ENCODE assay signal across 12 mouse cellular contexts in genomic region chr6:126165591-126166155, GRCm38 (mm10). TPM values are rescaled to one million over a fixed set of nuclear protein-coding genes. Genes with fewer than 3 reads are reported as not detected.
A peak's percentile ranks its signal among the peaks of the same experiment; 100 is the strongest.
DNase-seq lines count a peak whose midpoint lies in the region; ATAC-seq and TF ChIP-seq lines count a peak whose summit lies in the region.
"Had no signal": no experiment of that assay in that cellular context is flagged by ENCODE, and none has a peak within 500 bp of the region (broad histone marks: within the 10 kb centered on the region; RNA-seq: fewer than 3 reads in every experiment).

No protein-coding gene starts in this region.

- H3K9ac ChIP-seq in kidney, embryonic 14.5 days (ENCODE audit: low read depth, low read length), result peak overlapping the region; percentile 49; the same call in 1 of the 2 replicates
- H3K9ac ChIP-seq in embryonic facial prominence, embryonic 11.5 days (replicated peaks; ENCODE audit: low read length), result peak overlapping the region; percentile 50
- H3K9ac ChIP-seq in heart, postnatal 0 days (replicated peaks; ENCODE audit: low read depth, low read length), result no peak overlapping the region
- no peak overlapping the region for H3K9ac ChIP-seq in liver, embryonic 13.5 days
- H3K9ac ChIP-seq: liver, embryonic 14.5 days had no signal

- peak overlapping the region; percentile 86 for H3K4me2 ChIP-seq in kidney, embryonic 14.5 days (replicated peaks; ENCODE audit: low read depth, low read length)
- H3K4me2 ChIP-seq in embryonic facial prominence, embryonic 11.5 days (ENCODE audit: low read depth, low read length), result peak overlapping the region; percentile 52
- H3K4me2 ChIP-seq in heart, postnatal 0 days (ENCODE audit: low read depth, low read length), result peak overlapping the region; percentile 67
- peak overlapping the region; percentile 32; the same call in 1 of the 2 replicates for H3K4me2 ChIP-seq in liver, embryonic 13.5 days

- peak overlapping the region; percentile 54 for H3K4me3 ChIP-seq in kidney, embryonic 14.5 days (ENCODE audit: low read length)
- H3K4me3 ChIP-seq in embryonic facial prominence, embryonic 11.5 days (ENCODE audit: low read depth, low read length), result peak overlapping the region; percentile 61
- H3K4me3 ChIP-seq in heart, postnatal 0 days (ENCODE audit: low read depth, low read length), result peak overlapping the region; percentile 30; the same call in 1 of the 2 replicates
- H3K4me3 ChIP-seq in liver, embryonic 13.5 days (replicated peaks), result no peak overlapping the region
- H3K4me3 ChIP-seq: erythroblast, embryonic 14.5 days had no signal

- no peak for DNase-seq in kidney, adult 9 months
- DNase-seq in embryonic facial prominence, embryonic 11.5 days (ENCODE audit: low spot score), result peak; percentile 44
- no peak for DNase-seq in heart, postnatal 0 days (ENCODE audit: low spot score)
- DNase-seq in liver, embryonic 13.5 days, result no peak
- DNase-seq in spleen, postnatal 4 days (ENCODE audit: low spot score in 2 of 2), result no peak
- DNase-seq in frontal cortex, adult 2 months (ENCODE audit: extremely low spot score in 1 of 2, low spot score in 1 of 2), result no peak
- DNase-seq: adrenal gland, postnatal 14 days had no signal

- H3K27ac ChIP-seq in kidney, embryonic 14.5 days (ENCODE audit: low read depth, low read length), result 0 out of 2 replicates have a peak overlapping the region, but pooled peaks have one; percentile 8
- H3K27ac ChIP-seq in embryonic facial prominence, embryonic 11.5 days (replicated peaks; ENCODE audit: low read depth, low read length), result peak overlapping the region; percentile 79
- no peak overlapping the region for H3K27ac ChIP-seq in heart, postnatal 0 days (ENCODE audit: low read depth)
- no peak overlapping the region for H3K27ac ChIP-seq in liver, embryonic 13.5 days
- H3K27ac ChIP-seq: liver, embryonic 14.5 days had no signal

- ATAC-seq in kidney, embryonic 14.5 days (ENCODE audit: low FRiP score, low TSS enrichment), result no peak
- ATAC-seq in embryonic facial prominence, embryonic 11.5 days (replicated peaks; ENCODE audit: insufficient number of reproducible peaks, low FRiP score, low TSS enrichment, low read depth), result no peak
- ATAC-seq in heart, postnatal 0 days (ENCODE audit: insufficient read depth, low read depth), result no peak
- ATAC-seq in liver, embryonic 13.5 days (ENCODE audit: low read depth), result no peak
- ATAC-seq in CD4-positive, CD25-positive, alpha-beta regulatory T cell, adult 4 months, result no peak
- ATAC-seq: inflammation-experienced regulatory T-cells, adult 6 months had no signal

- H3K4me1 ChIP-seq in kidney, embryonic 14.5 days (ENCODE audit: control insufficient read depth, insufficient read depth, low read length), result peaks cover 25% of the 10 kb centered on the region; the same call in 1 of the 2 replicates
- no peaks in the 10 kb centered on the region for H3K4me1 ChIP-seq in embryonic facial prominence, embryonic 11.5 days (ENCODE audit: control insufficient read depth, insufficient read depth, low read length)
- H3K4me1 ChIP-seq in heart, postnatal 0 days (ENCODE audit: control insufficient read depth, insufficient read depth), result peaks cover 31% of the 10 kb centered on the region
- no peaks in the 10 kb centered on the region for H3K4me1 ChIP-seq in liver, embryonic 13.5 days (replicated peaks)

- H3K27me3 ChIP-seq in kidney, embryonic 14.5 days (ENCODE audit: control insufficient read depth, insufficient read depth, low read length), result no peaks in the 10 kb centered on the region
- no peaks in the 10 kb centered on the region for H3K27me3 ChIP-seq in embryonic facial prominence, embryonic 11.5 days (ENCODE audit: control insufficient read depth, insufficient read depth, low read length)
- H3K27me3 ChIP-seq in heart, postnatal 0 days (ENCODE audit: control insufficient read depth, insufficient read depth, low read length), result peaks cover 23% of the 10 kb centered on the region
- H3K27me3 ChIP-seq in liver, embryonic 13.5 days, result peaks cover 66% of the 10 kb centered on the region

- no peaks in the 10 kb centered on the region for H3K9me3 ChIP-seq in kidney, embryonic 14.5 days (ENCODE audit: control insufficient read depth, low read length)
- no peaks in the 10 kb centered on the region for H3K9me3 ChIP-seq in embryonic facial prominence, embryonic 11.5 days (replicated peaks; ENCODE audit: control insufficient read depth, low read length)
- no peaks in the 10 kb centered on the region for H3K9me3 ChIP-seq in heart, postnatal 0 days (replicated peaks; ENCODE audit: control insufficient read depth, low read length)
- no peaks in the 10 kb centered on the region for H3K9me3 ChIP-seq in liver, embryonic 13.5 days (replicated peaks)

- WGBS in kidney, embryonic 14.5 days, result 4% methylated on average over 17 of the region's 17 CpGs
- WGBS in embryonic facial prominence, embryonic 11.5 days, result 1% methylated on average over 17 of the region's 17 CpGs
- 43% methylated on average over 17 of the region's 17 CpGs for WGBS in heart, postnatal 0 days
- 4% methylated on average over 17 of the region's 17 CpGs for WGBS in liver, embryonic 13.5 days (ENCODE audit: insufficient replicate concordance)

- no peaks in the 10 kb centered on the region for H3K36me3 ChIP-seq in kidney, embryonic 14.5 days (ENCODE audit: control insufficient read depth, insufficient read depth, low read length)
- H3K36me3 ChIP-seq in embryonic facial prominence, embryonic 11.5 days (replicated peaks; ENCODE audit: control insufficient read depth, insufficient read depth, low read depth, low read length), result no peaks in the 10 kb centered on the region
- no peaks in the 10 kb centered on the region for H3K36me3 ChIP-seq in heart, postnatal 0 days (replicated peaks; ENCODE audit: control insufficient read depth, insufficient read depth, low read length)
- H3K36me3 ChIP-seq in liver, embryonic 13.5 days, result no peaks in the 10 kb centered on the region

- TF ChIP-seq CTCF in heart, postnatal 0 days (IDR thresholded peaks at IDR 0.05; ENCODE audit: low read depth), result no peak

- no peak for TF ChIP-seq EP300 in heart, postnatal 0 days (IDR thresholded peaks at IDR 0.05; ENCODE audit: low read depth)

RNA-seq across cellular contexts. Expression of gene Ntf3, which starts 1.0 kb away (rescaled TPM):
- polyA plus RNA-seq in kidney, embryonic 14.5 days (2014; fragmentation: Nextera tagmentation; extraction: Ambion mirVana), result 20.7 TPM in 2 replicates
- 26.7 and 28.0 TPM in 2 replicates for polyA plus RNA-seq in embryonic facial prominence, embryonic 11.5 days (2014; fragmentation: Nextera tagmentation; extraction: Ambion mirVana)
- 5.2 and 8.3 TPM in 2 replicates for total RNA-seq in heart, postnatal 0 days (2014; rRNA removed; ENCODE audit: low replicate concordance)
- 5.5 and 6.1 TPM in 2 replicates for polyA plus RNA-seq in heart, postnatal 0 days (2015; fragmentation: Nextera tagmentation; extraction: Ambion mirVana)
- polyA plus RNA-seq in liver, embryonic 13.5 days (2015; fragmentation: Nextera tagmentation; extraction: Ambion mirVana), result 0.81 and 0.97 TPM in 2 replicates
- polyA plus RNA-seq in CD4-positive, CD25-positive, alpha-beta regulatory T cell, adult 4 months (2017; shearing (Covaris generic)), result not detected
- 0.76 and 1.5 TPM in 2 replicates for polyA plus RNA-seq in frontal cortex, adult 2 months (2012; rRNA removed)
- polyA plus RNA-seq: erythroblast, embryonic 14.5 days; inflammation-experienced regulatory T-cells, adult 6 months had no signal

Comparison
In these comparisons a context has a peak if more than half of its experiments do, and no peak if none do; other contexts are left out.
1. H3K27ac ChIP-seq: peak in kidney, embryonic 14.5 days (single experiment) and embryonic facial prominence, embryonic 11.5 days (single experiment); none in heart, postnatal 0 days (single experiment) and liver, embryonic 13.5 days (single experiment).
2. H3K4me2 ChIP-seq: peak in every context shown above with its lines; median percentile 86 in kidney, embryonic 14.5 days; 67 in heart, postnatal 0 days; 52 in embryonic facial prominence, embryonic 11.5 days; 32 in liver, embryonic 13.5 days.
3. H3K9ac ChIP-seq: peak in kidney, embryonic 14.5 days (single experiment) and embryonic facial prominence, embryonic 11.5 days (single experiment); none in heart, postnatal 0 days (single experiment) and liver, embryonic 13.5 days (single experiment).